Mouse (Mus musculus) liver, postnatal 0 days (tissue): ENCODE measurements around the gene Bphl. TPM values are rescaled to one million over a fixed set of nuclear protein-coding genes. Genes with fewer than 3 reads are reported as not detected.
A peak's percentile ranks its signal among the peaks of the same experiment; 100 is the strongest.

Experiments
- ATAC-seq: fragments of 200-750 bp; cut with Nextera tagmentation; 2 replicates; pipeline ENCODE4 v1.8.0; 2017; ENCODE audit warnings: mild to moderate bottlenecking, moderate library complexity
- DNase-seq: peaks from one replicate; pipeline ENCODE4 v3.0.0-alpha.2; 2016
- H3K27ac ChIP-seq: fragments of 300-500 bp; sonication (generic); 2 replicates; pipeline ENCODE4 v1.5.1; 2014; ENCODE audit warnings: antibody characterized with exemption, moderate library complexity, mild to moderate bottlenecking, low read depth
- H3K27me3 ChIP-seq: fragments of 300-500 bp; sonication (generic); 2 replicates; pipeline ENCODE4 v1.6.1; 2014; ENCODE audit warnings: low read length, control low read depth, mixed read lengths; ENCODE audit not compliant: insufficient read depth
- H3K36me3 ChIP-seq: fragments of 300-500 bp; sonication (generic); replicated peaks from 2 replicates; pipeline ENCODE4 v1.6.1; 2014; ENCODE audit warnings: mild to moderate bottlenecking, control low read depth, low read length, moderate library complexity, mixed read lengths; ENCODE audit not compliant: insufficient read depth
- H3K4me1 ChIP-seq: fragments of 300-500 bp; sonication (generic); 2 replicates; pipeline ENCODE4 v1.6.1; 2014; ENCODE audit warnings: antibody characterized with exemption, mild to moderate bottlenecking, control low read depth; ENCODE audit not compliant: insufficient read depth
- H3K4me2 ChIP-seq: fragments of 300-500 bp; sonication (generic); 2 replicates; pipeline ENCODE4 v1.6.1; 2014; ENCODE audit warnings: low read depth, mild to moderate bottlenecking, low read length, moderate library complexity, mixed read lengths
- H3K4me3 ChIP-seq: fragments of 300-500 bp; sonication (generic); 2 replicates; pipeline ENCODE4 v1.5.1; 2014; ENCODE audit warnings: low read depth, low read length
- H3K9ac ChIP-seq: fragments of 300-500 bp; sonication (generic); replicated peaks from 2 replicates; pipeline ENCODE4 v1.6.1; 2014; ENCODE audit warnings: mild to moderate bottlenecking, moderate library complexity
- H3K9me3 ChIP-seq: fragments of 300-500 bp; sonication (generic); 2 replicates; pipeline ENCODE4 v1.6.1; 2016; ENCODE audit warnings: mild to moderate bottlenecking, control low read depth, low read length, mixed read lengths
- CTCF ChIP-seq: sonication (generic); IDR thresholded peaks from 2 replicates; pipeline ENCODE4 v1.5.1; 2016; ENCODE audit warnings: antibody characterized with exemption, low read depth
- EP300 ChIP-seq: IDR thresholded peaks from 2 replicates; pipeline ENCODE4 v1.6.1; 2016; ENCODE audit warnings: antibody characterized with exemption, low read depth, mild to moderate bottlenecking
- WGBS: fragments of 180-500 bp; shearing (Covaris S2); extraction: QIAGEN DNeasy Blood & Tissue Kit; methylation state at CpG from one replicate; pipeline ENCODE4 v1.1.7; 2014; ENCODE audit not compliant: insufficient replicate concordance; 5-methylcytosine and 5-hydroxymethylcytosine counted together
- polyA plus RNA-seq: library from polyadenylated mRNA; unstranded; fragments of >200 nt; fragmentation: Nextera tagmentation; extraction: Ambion mirVana; gene quantifications from 2 replicates; pipeline ENCODE4 v1.2.1, GENCODE M21; 2015

Gene Bphl
- polyA plus RNA-seq, 1 experiment from 2014 or later, result 95.6 TPM

DNA sequence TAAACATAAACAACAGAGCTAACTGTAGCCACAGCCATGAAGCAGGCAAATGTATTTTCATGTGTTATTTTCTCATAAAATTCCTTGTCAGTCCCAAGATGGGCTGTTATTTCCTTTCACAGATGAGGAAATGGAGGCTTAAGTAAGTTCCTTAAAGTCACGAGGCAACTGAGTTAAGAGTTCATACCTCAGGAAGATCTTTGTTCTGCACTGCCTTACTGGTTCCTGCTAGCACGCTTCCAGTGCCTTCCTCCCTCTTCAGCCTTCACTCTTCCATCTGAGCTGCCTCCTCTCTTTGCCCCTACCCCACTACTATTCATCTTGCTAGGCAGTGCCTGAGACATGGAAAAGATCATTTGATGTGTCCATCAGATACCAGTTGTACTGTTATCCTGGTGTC is 30.2 kb upstream of the Bphl start:
- Histone ChIP-seq H3K4me3 (no peak overlapping the region), H3K27ac (peak overlapping the region; percentile 41), H3K9ac (no peak overlapping the region), H3K36me3 (peaks cover 26% of the 10 kb centered on the region), H3K9me3 (no peaks in the 10 kb centered on the region), H3K4me1 (peaks cover 5% of the 10 kb centered on the region), H3K27me3 (no peaks in the 10 kb centered on the region), H3K4me2 (peak overlapping the region; percentile 31; the same call in 1 of the 2 replicates)
- DNase-seq (no peak), ATAC-seq (no peak)
- whole genome bisulfite sequencing, result 54% methylated on average over 2 of the region's 2 CpGs
- TF ChIP-seq EP300 (peak; percentile 12; the same call in 1 of the 2 replicates), CTCF (no peak)

DNA sequence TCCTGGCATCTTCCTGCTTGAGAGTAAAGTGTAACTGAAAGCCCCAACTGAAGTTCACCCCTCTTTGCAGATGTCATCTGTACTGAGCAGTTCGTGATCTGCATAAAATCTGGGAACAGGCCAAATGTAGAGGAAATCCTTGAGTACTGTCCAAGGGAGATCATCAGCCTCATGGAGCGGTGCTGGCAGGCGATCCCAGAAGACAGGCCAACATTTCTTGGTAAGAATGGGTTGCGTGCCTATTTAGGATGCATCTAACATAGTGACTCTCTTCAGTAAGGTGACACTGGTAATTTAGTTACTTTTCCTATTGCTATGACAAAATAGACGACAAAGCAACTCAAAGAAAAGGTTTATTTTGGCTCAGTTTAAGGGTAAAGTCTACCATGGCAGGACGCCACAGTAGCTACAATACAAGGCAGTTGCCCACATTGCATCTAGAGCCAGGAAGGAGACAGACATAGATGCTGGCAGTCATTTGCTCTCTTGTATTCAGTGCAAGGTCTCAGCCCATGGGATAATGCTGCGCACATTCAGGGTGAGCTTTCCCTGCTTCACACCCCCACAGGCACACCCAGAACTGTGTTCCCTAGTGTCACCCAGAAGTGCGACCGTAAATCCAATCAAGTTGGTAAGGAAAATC is 20.3 kb upstream of the Bphl start:
- Histone ChIP-seq H3K9me3 (no peaks in the 10 kb centered on the region), H3K27me3 (no peaks in the 10 kb centered on the region), H3K9ac (no peak overlapping the region), H3K4me2 (no peak overlapping the region), H3K4me3 (no peak overlapping the region), H3K36me3 (peaks cover 84% of the 10 kb centered on the region), H3K27ac (no peak overlapping the region), H3K4me1 (no peaks in the 10 kb centered on the region)
- WGBS, result 88% methylated on average over 9 of the region's 9 CpGs
- TF ChIP-seq CTCF (no peak), EP300 (no peak)
- ATAC-seq (no peak), DNase-seq (no peak)

DNA sequence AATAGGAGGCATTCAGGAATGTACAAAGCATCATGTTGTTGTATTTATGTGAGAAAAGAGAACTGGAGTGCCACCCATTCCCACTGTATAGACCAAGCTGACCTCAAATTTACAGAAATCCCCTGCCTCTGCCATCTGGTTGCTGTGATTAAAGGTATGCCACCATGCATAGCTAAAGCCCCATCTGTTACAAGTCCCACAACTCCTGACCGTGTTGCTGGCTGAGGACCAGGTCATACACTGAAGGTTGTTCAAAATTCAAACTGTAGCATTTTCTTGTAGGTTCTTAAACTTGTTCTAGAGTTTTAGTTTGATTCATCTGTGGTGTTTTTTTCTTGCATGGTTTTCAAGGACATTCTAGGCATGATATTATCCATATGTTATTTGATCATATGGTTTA is 18.9 kb upstream of the Bphl start:
- H3K9ac ChIP-seq, result no peak overlapping the region
- TF ChIP-seq EP300, result no peak
- no peak for TF ChIP-seq CTCF
- no peak overlapping the region for H3K27ac ChIP-seq
- H3K4me3 ChIP-seq, result no peak overlapping the region
- no peaks in the 10 kb centered on the region for H3K27me3 ChIP-seq
- WGBS, result 94% methylated on average over 1 of the region's 1 CpGs
- DNase-seq, result no peak
- H3K36me3 ChIP-seq, result peaks cover 90% of the 10 kb centered on the region
- H3K4me2 ChIP-seq, result no peak overlapping the region
- no peaks in the 10 kb centered on the region for H3K9me3 ChIP-seq
- no peaks in the 10 kb centered on the region for H3K4me1 ChIP-seq
- no peak for ATAC-seq

DNA sequence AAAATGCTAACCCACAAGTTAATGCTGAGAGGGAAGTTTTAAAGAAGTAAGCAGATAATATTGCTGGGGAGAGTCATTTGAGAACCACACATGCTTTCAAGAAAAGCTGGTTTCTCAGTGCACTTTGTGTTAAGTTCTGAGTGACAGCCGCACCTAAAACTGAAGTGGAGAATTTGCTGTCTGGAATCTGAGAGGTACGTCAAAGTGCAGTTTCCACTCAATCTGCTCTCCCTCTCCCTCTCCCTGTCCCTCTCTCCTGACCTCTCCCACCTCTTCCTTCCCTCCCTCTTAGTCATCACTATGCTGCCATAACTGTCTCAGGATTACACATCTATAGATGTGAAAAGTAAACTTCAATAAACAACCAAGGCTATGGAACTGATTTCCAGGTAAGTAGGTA is 15.4 kb upstream of the Bphl start:
- Histone ChIP-seq H3K4me1 (no peaks in the 10 kb centered on the region), H3K4me2 (no peak overlapping the region), H3K27ac (no peak overlapping the region), H3K36me3 (peaks cover 65% of the 10 kb centered on the region), H3K27me3 (no peaks in the 10 kb centered on the region), H3K4me3 (no peak overlapping the region), H3K9me3 (no peaks in the 10 kb centered on the region), H3K9ac (no peak overlapping the region)
- no peak for DNase-seq
- ATAC-seq, result no peak
- TF ChIP-seq CTCF, result no peak
- no peak for TF ChIP-seq EP300
- 89% methylated on average over 2 of the region's 2 CpGs for WGBS

DNA sequence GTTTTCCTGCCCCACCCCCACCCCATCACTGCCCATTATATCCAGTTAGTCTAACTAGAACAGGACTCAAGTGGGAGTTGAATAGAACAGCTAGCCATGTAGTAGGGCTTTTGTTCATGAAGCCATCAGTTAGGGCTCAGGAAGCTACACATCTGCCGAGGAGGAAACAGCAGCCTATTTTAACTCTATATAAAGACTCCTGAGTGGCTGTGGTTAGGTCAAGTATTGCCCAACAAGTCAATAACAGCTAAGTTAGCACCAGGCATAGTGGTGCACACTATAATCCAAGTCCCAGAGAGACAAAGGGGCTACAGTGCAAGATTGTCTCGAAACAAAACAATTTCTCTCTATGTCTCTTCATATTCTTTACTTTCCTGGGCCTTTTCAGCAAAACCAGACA is 5.4 kb upstream of the Bphl start:
- Histone ChIP-seq H3K4me3 (no peak overlapping the region), H3K9ac (no peak overlapping the region), H3K4me1 (peaks cover 30% of the 10 kb centered on the region), H3K27ac (peak overlapping the region; percentile 55; the same call in 1 of the 2 replicates), H3K36me3 (peaks cover 54% of the 10 kb centered on the region), H3K4me2 (no peak overlapping the region), H3K27me3 (no peaks in the 10 kb centered on the region), H3K9me3 (no peaks in the 10 kb centered on the region)
- 29% methylated on average over 2 of the region's 2 CpGs for WGBS
- TF ChIP-seq CTCF (no peak), EP300 (no peak)
- ATAC-seq (peak; percentile 65), DNase-seq (peak; percentile 26)

DNA sequence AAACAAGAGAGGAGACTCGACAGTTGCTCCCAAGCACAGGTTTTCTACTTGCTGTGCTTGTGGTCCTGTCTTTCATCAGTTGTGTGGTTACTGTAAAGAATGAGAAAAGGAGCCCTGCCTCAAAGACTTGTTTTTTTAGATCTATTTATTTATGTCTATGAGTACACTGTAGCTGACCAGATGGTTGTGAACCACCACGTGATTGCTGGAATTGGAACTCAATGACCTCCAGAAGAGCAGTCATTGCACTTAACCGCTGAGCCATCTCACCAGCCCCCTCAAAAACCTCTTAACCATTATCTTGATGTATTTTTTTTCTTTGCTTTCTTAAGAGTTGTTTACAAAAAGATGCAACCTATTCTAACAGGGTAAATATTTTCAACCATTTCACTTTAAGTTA is 2.0 kb upstream of the Bphl start:
- peaks cover 33% of the 10 kb centered on the region for H3K4me1 ChIP-seq
- no peak for ATAC-seq
- TF ChIP-seq EP300 (no peak), CTCF (no peak)
- H3K9ac ChIP-seq, result no peak overlapping the region
- no peak overlapping the region for H3K4me3 ChIP-seq
- no peaks in the 10 kb centered on the region for H3K27me3 ChIP-seq
- 68% methylated on average over 3 of the region's 3 CpGs for WGBS
- H3K36me3 ChIP-seq, result peaks cover 27% of the 10 kb centered on the region
- no peaks in the 10 kb centered on the region for H3K9me3 ChIP-seq
- no peak for DNase-seq
- H3K4me2 ChIP-seq, result no peak overlapping the region
- no peak overlapping the region for H3K27ac ChIP-seq

DNA sequence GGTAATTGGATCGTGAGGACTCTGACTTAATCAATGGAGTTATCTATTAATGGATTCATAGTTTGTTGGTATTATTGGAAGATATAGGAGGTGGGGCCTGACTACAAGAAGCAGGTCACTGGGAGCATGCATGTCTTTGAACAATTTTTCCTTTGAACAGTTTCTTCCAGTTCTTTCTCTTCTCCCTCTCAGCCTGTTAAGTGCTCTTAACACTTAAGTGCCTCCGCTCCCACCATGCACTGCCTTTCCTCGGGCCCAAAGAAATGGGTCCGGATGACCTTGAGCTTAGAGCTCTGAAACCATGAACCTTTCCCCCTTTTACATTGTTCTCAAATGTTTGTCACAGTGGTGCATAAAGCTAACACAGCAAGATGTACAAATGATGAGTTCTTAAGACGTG is 671 bp upstream of the Bphl start:
- WGBS, result 77% methylated on average over 5 of the region's 5 CpGs
- Histone ChIP-seq H3K4me1 (peaks cover 30% of the 10 kb centered on the region), H3K27ac (no peak overlapping the region), H3K4me2 (peak overlapping the region; percentile 88), H3K36me3 (peaks cover 17% of the 10 kb centered on the region), H3K27me3 (no peaks in the 10 kb centered on the region), H3K4me3 (no peak overlapping the region), H3K9me3 (no peaks in the 10 kb centered on the region), H3K9ac (no peak overlapping the region)
- no peak for TF ChIP-seq CTCF
- no peak for TF ChIP-seq EP300
- ATAC-seq (no peak), DNase-seq (no peak)
